Mouse (Mus musculus) macrophage (primary cell): ENCODE data around the gene Idh3b. TPM values are rescaled to one million over a fixed set of nuclear protein-coding genes. Genes with fewer than 3 reads are reported as not detected.

Experiments
- polyA plus RNA-seq: library from polyadenylated mRNA; stranded (reverse); fragments of 250-400 nt; gene quantifications from 3 replicates; pipeline ENCODE4 v1.2.4, GENCODE M21; 2018; ENCODE audit warnings: inconsistent platforms

Gene Idh3b
- polyA plus RNA-seq, 1 experiment from 2014 or later: 120 TPM

Other genes with a start within 250 kb of the Idh3b start
- gene Tgm6, start 172.1 kb downstream of the Idh3b start, polyA plus RNA-seq: not detected in 3 replicates
- 53.8 to 226 TPM (median 142 TPM) in 3 replicates for gene Snrpb, start 105.1 kb downstream of the Idh3b start, polyA plus RNA-seq
- not detected in 3 replicates for gene Tmc2, start 89.4 kb downstream of the Idh3b start, polyA plus RNA-seq
- 38.9 to 156 TPM (median 72.2 TPM) in 3 replicates for gene Nop56, start 10.1 kb downstream of the Idh3b start, polyA plus RNA-seq
- not detected in 3 replicates for gene Ebf4, start 10.6 kb upstream of the Idh3b start, polyA plus RNA-seq
- gene Cpxm1, start 113.0 kb upstream of the Idh3b start, polyA plus RNA-seq: 0.23 TPM in 1 of 3 replicates, not detected in the others
- gene Gm28372, start 120.7 kb upstream of the Idh3b start, polyA plus RNA-seq: not detected in 3 replicates
- gene 1700020A23Rik, start 120.7 kb upstream of the Idh3b start, polyA plus RNA-seq: not detected in 3 replicates
- not detected in 3 replicates for gene Tmem239, start 121.9 kb upstream of the Idh3b start, polyA plus RNA-seq
- gene Vps16, start 139.8 kb upstream of the Idh3b start, polyA plus RNA-seq: 40.1 to 54.6 TPM (median 47.9 TPM) in 3 replicates
- gene Pced1a, start 140.2 kb upstream of the Idh3b start, polyA plus RNA-seq: 9.0 to 12.8 TPM (median 11.4 TPM) in 3 replicates
- 146 to 403 TPM (median 209 TPM) in 3 replicates for gene Ptpra, start 165.7 kb upstream of the Idh3b start, polyA plus RNA-seq